Mouse (Mus musculus) spleen, postnatal 10 days (tissue): ENCODE results near the gene Tm4sf5.
"Not testable (repeated sequence)": the region's sequence is repeated elsewhere in the genome, so short reads cannot be mapped to it uniquely, and the experiment has no call there.

Source experiments
- DNase-seq, 2 experiments: peaks; one replicate each; pipeline ENCODE4 v3.0.0; 2021 to 2022; ENCODE audit warnings: low spot score in 2 of 2

Gene Tm4sf5

GRCm38 (mm10) chr11:70504970-70505369 is at the start of gene Tm4sf5:
Gene Tm4sf5, plus strand, starts transcription at chr11:70505244.
- DNase-seq: no peak

DNA sequence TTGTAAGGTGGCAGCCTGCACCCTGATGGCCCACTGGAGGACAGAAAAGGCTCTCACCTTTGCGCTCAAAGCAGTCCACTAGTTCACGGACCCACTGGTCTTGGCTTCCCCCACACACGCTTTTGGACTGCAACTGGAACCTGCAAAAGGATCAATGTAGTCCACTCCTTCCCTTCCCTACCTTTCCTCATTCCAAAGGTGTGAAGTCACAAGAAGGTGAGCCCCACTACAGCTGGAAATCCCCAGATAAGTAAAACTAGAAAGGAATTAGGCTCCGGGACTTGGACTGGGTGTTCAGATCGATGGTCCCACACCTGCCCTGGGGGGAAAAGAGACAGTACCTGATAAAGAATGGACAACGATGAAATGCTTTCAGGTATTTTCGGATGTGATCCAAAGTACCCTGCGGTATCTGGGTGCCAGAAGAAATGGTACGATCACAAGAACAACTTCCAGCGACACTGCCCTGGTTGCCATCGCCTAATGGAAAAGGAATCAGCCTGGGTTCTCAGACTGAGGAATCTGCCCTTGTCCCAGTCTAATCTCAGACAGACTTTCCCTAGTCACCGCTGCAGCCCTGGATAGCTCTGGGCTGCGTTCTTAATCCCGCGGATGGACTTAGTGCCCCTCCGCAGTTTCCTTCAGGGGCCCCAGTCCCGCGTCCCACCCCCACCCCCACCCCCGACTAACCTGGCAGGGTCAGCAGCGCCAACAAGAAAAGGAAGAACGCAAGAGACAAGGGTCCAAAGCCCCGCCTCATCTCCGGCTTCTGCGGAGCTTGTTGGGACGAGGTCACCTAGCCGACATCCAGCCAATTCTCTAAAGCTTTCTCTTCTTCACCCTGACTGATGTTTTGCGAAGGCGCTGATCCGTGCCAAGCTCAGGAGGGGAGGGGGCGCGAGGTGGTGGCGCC is 46.1 kb upstream of the Tm4sf5 start, which contains the start of gene Zmynd15:
Gene Zmynd15 (plus strand): TSS at position 746 of the 913 bp plus-strand sequence.
- no peak for DNase-seq

DNA sequence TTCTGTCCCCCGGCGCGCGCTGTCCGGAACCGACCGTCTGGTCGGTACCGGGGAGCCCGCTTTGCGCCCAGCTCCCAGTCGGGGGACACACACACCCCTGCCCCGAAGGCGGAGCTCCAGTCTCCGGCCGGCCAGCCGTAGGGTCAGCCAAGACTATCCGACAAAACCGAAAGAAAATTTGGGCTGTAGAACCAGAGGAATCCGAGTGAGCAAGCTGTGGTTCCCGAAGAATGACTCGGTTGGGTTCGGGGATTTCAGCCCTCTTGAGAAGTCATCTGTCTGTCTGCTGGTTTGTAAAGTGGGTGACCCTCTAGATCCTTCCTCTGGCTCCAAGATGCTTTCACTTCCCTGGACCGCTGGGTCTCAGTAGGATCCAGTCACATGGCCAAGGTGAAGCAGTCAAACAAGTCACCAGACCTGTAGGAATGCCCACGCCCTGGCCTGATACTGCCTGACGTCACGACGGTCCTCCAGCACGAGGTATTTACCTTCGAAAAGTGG is 45.4 kb upstream of the Tm4sf5 start, which contains the start of gene Cxcl16:
Gene Cxcl16 (minus strand): TSS at position 384 of the 501 bp plus-strand sequence.
- no peak for DNase-seq

GRCm38 (mm10) chr11:70463970-70464369 is 41.1 kb upstream of the Tm4sf5 start:
- DNase-seq: no peak

DNA sequence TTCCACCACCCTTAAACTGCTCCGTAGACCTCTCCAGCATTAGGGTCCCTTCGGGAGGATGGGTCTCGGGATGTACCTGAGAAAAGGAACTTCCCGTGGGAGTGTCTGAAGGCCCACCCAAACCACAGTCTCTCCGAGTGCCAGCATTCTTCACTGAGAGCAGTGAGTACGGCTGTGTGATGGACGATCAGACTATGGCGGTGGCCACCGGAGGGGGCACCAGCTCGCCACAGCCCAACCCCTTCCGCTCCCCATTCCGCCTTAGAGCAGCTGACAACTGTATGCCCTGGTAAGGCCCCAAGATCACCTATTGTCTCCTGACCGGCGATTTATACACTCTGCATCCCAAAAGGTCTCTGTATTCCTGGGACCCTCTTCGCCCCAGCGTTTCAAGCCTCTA is 39.8 kb upstream of the Tm4sf5 start:
- DNase-seq: no peak

DNA sequence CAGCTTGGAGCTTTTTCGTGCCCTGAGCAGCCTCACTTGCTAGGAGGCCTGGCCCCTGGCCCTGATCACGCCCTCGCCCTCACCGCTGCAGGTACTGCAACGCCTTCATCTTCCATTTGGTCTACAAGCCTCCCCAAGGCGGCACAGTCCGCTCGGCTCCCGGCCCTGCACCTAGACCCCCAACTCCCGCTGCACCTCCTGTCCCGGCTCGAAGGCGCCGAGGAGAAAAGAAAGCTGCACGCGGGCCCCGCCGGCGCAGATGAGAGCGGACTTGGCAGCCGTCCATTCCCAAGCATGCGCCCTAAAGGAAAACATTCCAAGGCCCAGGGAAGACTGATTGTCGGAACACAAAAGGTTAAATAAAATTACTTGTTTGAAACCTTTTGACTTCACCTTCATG is 39.2 kb upstream of the Tm4sf5 start:
- DNase-seq: no peak

DNA sequence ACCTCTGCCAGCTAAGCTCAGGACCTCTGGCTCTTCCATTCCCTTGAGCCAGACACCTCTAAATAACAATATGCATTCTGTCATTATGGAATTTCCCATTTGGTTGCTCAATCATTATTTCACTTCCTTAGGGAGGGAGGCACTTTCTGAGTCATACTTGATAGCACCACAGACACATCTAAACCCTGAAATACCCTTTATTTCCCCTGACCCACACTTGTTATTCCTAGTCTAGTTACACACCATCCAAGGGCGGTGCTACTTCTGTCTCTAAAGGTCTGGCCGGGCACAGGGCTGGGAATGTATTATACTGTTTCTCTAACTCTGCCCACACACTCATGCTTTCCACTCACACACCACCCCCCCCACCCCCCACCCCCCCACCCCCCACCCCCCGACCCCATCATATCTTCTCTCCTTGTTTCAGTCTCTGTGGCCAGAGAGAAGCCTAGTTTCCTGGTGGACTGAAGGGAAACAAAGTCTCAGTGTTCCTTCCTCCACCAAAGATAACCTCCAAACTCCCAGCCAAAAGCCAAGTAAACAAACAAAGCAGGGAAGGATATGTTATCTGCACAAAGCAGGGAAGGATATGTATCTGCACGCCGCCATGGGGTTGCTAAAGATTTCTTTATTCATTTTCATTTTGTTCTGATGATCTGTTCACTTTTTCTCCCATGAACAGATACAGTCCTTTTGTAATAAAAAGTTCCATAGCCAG is 37.0 kb upstream of the Tm4sf5 start:
- no peak for DNase-seq

DNA sequence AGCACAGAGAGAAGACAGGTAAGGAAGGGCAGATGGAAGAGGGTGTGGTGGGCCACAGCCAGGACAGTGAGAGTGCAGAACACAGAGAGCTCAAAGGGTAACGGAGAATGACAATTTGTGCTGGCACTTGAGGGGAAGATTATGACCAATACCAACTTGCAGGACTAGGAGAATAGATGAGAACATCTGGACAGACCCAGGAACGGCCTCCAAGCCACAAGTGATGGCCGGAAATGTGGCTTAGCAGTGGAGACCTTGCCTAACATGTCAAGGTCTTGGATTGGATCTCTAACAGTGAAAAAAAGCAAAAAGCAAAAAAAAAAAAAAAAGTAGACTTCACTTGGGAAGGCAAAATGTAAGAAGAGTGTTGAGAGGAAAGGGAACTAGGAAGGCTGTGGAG is 35.3 kb upstream of the Tm4sf5 start:
- no peak for DNase-seq

- no peak for DNase-seq
Observed at GRCm38 (mm10) chr11:70472716-70473115, 32.3 kb upstream of the Tm4sf5 start.

DNA sequence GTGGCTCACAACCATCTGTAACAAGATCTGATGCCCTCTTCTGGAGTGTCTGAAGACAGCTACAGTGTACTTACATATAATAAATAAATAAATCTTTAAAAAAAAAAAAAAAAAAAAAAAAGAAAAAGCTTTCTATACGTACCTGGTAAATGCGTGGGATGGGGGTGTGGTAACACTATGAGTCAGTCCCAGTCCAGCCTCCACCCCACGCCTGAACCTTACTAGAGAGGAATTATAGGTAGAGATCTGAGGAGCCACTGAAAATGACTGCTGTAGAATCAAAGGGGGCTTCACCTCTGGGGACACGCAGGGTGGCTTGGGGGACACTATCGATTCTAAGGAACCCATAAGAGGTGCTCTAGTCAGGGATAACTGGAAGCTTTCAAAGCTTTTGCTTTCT is 31.8 kb upstream of the Tm4sf5 start:
- not testable (repeated sequence) for DNase-seq

DNA sequence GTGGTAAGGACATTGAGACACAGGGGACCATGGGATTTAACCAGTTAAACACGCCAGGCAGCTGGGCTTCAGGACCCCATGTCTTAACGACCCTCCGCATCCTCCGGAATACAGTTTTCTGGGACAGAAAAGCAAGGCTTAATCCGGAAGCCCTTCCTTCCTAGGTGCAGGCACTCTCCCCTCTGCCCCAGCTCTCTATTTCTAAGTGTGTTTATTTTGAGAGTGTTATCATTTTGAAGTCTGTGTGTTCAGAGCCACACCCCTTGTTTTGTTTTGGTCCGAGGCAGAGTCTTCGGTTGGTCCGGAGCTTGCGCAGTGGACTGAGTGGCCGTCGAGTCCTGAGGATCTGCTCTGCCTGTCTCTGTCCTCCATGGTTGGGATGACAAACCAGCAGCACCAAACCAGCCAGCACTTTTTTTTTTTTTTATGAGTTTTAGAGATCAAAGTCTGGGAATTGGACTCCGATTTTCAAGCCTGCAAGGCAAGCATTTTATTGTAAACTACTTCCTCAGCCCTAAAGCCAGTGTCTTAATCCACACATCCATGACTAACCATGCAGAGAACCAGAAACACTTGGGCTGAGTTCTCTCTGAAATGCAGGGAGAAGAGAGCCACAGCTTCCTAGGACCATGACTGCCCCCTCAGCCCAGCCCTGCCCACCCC is 30.0 kb upstream of the Tm4sf5 start:
- no peak for DNase-seq

DNA sequence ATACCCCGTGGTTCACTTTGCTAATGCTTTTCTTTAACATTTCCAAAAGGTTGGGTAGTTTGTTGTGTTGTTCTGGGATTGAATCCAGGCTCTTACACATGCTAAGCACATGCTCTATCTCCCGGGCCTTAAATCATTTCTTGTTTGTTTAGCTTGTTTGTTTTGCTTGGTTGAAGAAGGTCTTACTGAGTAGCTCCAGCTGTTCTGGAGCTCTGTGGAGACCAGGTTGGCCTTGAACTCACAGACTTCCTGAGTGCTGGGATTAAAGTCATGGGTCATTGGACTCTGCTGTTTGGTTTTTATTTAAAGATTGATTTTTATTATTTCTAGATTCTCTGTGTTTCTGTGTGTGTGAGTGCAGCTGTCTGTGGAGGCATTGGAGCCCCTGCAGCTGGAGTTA is 19.5 kb upstream of the Tm4sf5 start:
- no peak for DNase-seq

DNA sequence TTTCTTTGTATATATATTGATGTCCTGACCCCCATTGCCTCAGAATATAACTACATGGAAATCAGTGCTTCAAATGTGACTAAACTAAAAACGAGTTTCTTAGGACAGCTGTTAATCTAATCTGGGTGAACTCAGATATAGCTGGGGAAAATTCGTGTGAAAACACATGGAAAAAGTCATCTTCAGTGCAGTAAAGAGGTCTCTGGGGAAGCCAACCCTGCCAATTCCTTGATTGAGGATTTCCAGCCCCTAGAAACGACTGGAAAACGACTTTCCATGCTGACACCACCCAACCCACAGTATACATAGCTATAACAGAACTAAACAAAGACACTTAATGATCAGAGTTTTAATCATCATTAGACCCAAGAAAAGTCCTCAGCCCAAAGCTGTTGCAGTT is 17.2 kb upstream of the Tm4sf5 start:
- DNase-seq: no peak

GRCm38 (mm10) chr11:70489138-70489537 is 15.9 kb upstream of the Tm4sf5 start:
- no peak for DNase-seq

DNA sequence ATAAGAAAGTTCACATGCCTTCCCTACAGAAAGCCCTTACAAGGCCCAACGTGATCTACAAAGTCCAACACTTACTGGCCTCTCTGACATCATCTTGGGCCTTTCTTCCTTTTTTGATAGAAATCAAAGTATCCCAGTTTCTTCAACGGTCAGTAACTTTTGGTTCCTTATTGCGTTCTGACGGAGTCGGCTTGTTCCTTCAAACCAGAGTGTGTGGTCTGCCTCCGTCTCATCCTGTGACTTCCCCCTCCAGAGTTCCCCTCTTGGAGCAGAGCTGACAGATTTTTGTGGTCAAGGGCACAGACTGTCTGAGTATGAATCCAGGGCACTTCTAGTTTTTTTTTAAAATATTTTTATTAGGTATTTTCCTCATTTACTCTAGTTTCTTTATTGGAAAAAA is 15.4 kb upstream of the Tm4sf5 start:
- DNase-seq: no peak

DNA sequence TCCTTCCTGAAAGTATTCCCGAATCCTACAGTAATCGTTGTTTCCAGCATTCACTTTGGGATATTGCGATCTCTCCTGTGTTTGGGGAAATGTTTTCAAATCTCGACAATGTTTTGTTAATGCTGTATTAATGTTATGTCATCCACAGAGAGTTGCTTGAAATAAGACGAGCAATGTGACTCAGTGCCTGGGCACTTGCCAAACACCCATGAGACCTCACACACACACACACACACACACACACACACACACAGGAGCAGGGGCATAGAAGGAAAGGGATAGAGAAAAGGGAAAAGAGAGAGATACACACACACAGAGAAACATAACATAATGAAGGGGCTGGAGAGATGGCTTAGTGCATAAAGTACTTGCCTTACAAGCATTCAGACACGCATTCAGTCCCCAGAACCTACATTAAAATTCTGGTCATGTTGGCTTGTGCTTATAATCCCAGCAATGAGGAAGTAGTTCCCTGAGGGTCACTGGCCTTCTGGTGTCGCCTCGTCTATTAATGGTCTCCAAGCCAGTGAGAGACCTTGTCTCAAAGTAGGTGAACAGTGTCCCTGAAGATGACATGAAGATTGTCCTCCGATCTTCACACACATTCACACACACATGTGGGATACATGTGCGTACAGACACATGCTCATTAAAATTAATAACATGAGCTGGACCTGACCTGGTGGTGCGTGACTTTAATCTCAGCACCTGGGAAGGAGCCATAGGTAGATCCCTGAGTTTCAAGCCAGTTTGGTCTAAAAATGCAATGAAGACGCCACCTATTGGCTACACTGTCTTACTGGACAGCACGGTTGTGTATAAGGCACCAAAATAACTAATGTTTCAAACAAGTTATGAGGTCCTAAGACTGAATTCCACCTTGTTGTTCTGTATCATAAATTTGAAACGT is 5.2 kb upstream of the Tm4sf5 start:
- no peak for DNase-seq

DNA sequence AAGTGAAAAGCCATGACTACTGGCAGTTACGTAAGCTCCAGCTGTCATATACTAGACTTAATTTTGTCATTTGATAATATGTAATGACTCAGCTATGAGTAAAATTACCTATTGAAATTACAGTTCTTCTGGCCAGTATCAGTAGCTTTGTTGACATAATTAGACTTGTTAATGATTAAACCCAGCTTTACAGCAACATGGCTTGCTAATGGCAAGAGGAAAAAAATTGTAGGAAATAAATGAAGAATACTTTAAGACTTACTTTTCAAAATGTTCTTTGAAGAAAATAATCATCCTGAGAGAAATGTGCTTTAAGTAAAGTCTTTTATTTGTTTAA is 4.6 kb upstream of the Tm4sf5 start:
- DNase-seq: no peak

GRCm38 (mm10) chr11:70502018-70502417 is 3.0 kb upstream of the Tm4sf5 start:
- DNase-seq: no peak

DNA sequence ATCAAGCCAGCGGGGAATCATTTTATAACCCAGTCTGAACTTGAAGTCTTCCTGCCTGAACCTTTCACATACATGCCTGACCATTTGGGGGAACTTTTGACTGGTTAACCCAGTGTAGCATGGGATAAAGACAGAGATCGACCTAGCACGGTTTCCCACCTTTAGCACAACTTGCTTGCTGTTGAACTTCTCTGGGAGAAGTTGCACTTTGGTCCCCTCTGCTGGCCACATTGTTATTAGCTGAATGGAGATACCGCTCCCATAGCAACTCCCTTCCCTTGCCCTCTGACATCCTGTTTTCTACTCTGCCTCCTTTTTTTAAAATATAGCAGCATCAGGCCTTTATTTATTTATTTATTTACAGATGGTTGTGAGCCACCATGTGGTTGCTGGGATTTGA is 1.3 kb downstream of the Tm4sf5 start:
- peak; percentile 45 to 78 for DNase-seq

- no peak for DNase-seq
Observed at GRCm38 (mm10) chr11:70506962-70507515, 2.0 kb downstream of the Tm4sf5 start.
